Mouse (Mus musculus) embryo, embryonic 9.5 days (tissue): ENCODE data around the gene Tnfsf12.
A peak's percentile ranks its signal among the peaks of the same experiment; 100 is the strongest.

Experiments used
- DNase-seq: peaks from one replicate; pipeline ENCODE4 v3.0.0-alpha.2; 2017; ENCODE audit errors: extremely low spot score

The Tnfsf12 gene

GRCm38 (mm10) chr11:69655264-69656064 is 40.2 kb downstream of the Tnfsf12 start, which contains the start of gene Sox15:
Gene Sox15, plus strand, starts transcription at chr11:69655314.
- DNase-seq, result peak; percentile 81

DNA sequence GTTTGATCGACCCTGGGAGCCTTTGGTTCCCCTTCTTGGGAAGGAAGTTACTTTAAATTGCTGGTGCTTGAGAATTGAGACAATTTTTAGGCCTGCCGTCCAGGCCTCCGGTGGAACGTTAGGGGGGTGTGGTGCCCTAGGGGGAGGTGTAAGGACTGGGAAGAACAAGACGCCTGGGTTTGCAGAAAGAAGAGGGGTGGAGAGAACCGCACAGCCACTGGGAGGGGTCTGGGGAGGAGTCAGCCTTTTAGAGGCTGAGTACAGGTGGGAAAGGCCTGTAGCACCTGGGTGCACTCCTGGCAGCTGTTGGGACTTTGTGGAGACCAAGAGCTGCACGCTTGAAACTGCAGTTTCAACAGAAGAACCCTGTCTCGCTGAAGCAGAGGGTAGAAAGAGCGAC is 40.9 kb downstream of the Tnfsf12 start:
- no peak for DNase-seq

DNA sequence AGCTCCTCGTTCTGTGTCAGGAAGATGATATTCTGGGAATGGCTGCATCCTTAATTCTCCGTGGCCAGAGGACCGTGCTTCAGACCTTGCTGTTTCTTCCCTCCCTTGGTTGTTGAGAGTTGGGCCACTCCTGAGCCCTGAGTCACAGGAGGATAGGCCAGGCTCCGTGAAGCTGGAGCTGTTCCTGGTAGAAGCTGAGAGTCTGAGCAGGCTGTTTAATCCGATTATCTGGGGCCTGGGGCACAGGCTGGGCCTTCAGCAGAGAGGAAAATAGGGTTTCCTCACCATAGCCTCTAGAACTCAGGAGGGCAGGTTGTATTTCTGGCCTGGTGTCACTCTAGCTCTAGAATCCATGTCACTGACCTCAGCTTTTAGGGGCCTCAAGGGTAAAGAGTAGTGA is 42.2 kb downstream of the Tnfsf12 start:
- no peak for DNase-seq

DNA sequence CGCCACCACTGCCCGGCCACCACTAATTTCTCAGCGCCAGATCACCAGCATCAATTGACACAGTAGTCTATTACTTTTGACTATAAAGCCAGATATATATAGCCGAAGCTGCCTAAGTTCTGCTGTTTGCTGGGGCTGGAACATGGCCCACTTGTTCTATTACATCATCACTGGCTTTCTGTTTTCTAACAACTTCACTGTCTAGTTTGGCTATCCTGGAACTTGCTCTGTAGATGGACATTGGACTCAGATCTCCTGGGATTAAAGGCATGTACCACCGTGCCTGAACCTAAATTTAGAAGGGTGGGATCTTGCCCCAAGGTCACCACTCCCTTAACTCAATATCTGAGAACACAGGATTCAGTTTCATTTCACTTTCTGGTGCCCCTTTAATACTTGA is 49.8 kb downstream of the Tnfsf12 start:
- DNase-seq, result no peak
